Mouse (Mus musculus) embryonic facial prominence, embryonic 12.5 days (tissue): ENCODE results near the gene Pnpla1. TPM values are rescaled to one million over a fixed set of nuclear protein-coding genes. Genes with fewer than 3 reads are reported as not detected.

Source experiments
- ATAC-seq: fragments of 200-750 bp; cut with Nextera tagmentation; 2 replicates; pipeline ENCODE4 v1.8.0; 2017; ENCODE audit not compliant: insufficient number of reproducible peaks, insufficient read depth, low FRiP score, low TSS enrichment
- H3K27ac ChIP-seq: fragments of 300-500 bp; sonication (generic); 2 replicates; pipeline ENCODE4 v1.5.1; 2016; ENCODE audit warnings: mild to moderate bottlenecking
- H3K27me3 ChIP-seq: fragments of 300-500 bp; sonication (generic); 2 replicates; pipeline ENCODE4 v1.6.1; 2016; ENCODE audit warnings: mild to moderate bottlenecking, moderate library complexity
- H3K36me3 ChIP-seq: fragments of 300-500 bp; sonication (generic); 2 replicates; pipeline ENCODE4 v1.6.1; 2016; ENCODE audit warnings: mild to moderate bottlenecking
- H3K4me1 ChIP-seq: fragments of 300-500 bp; sonication (generic); 2 replicates; pipeline ENCODE4 v1.6.1; 2016
- H3K4me2 ChIP-seq: fragments of 300-500 bp; sonication (generic); replicated peaks from 2 replicates; pipeline ENCODE4 v1.6.1; 2016; ENCODE audit warnings: mild to moderate bottlenecking, moderate library complexity
- H3K4me3 ChIP-seq: fragments of 300-500 bp; sonication (generic); 2 replicates; pipeline ENCODE4 v1.5.1; 2016; ENCODE audit warnings: mild to moderate bottlenecking
- H3K9ac ChIP-seq: fragments of 300-500 bp; sonication (generic); 2 replicates; pipeline ENCODE4 v1.6.1; 2016; ENCODE audit warnings: mild to moderate bottlenecking, moderate library complexity
- H3K9me3 ChIP-seq: fragments of 300-500 bp; sonication (generic); 2 replicates; pipeline ENCODE4 v1.6.1; 2016; ENCODE audit warnings: mild to moderate bottlenecking, moderate library complexity
- WGBS: fragments of 180-500 bp; shearing (Covaris S2); methylation state at CpG from one replicate; pipeline ENCODE4 v1.1.7; 2016; 5-methylcytosine and 5-hydroxymethylcytosine counted together
- polyA plus RNA-seq: library from polyadenylated mRNA; unstranded; fragments of >200 nt; fragmentation: Nextera tagmentation; extraction: Ambion mirVana; gene quantifications from 2 replicates; pipeline ENCODE4 v1.2.1, GENCODE M21; 2016

Pnpla1 gene
- polyA plus RNA-seq, 1 experiment from 2014 or later: 0.06 TPM

DNA sequence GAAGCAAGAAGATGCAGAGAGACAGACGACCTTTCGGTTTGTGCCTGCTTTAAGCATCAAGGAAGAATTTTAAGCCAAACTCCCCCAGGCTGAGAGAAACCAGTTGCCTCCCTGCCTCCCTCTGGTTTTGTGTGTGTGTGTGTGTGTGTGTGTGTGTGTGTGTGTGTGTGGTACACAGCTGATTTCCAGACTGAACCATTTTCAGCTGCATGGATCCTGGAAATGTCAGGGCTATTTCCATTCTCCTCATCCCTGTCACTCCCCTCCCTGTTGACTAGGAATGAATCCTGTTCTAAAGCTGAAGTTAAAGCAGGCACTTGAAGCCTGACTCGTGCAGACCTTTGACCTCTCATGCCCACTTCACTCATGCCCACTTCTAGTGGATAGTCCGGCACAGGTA lies 16.0 kb downstream of the Pnpla1 start:
- H3K9ac ChIP-seq: no peak overlapping the region
- H3K27me3 ChIP-seq: no peaks in the 10 kb centered on the region
- H3K27ac ChIP-seq: no peak overlapping the region
- ATAC-seq: no peak
- H3K9me3 ChIP-seq: no peaks in the 10 kb centered on the region
- WGBS: 75% methylated on average over 4 of the region's 4 CpGs
- no peak overlapping the region for H3K4me3 ChIP-seq
- H3K36me3 ChIP-seq: no peaks in the 10 kb centered on the region
- no peak overlapping the region for H3K4me2 ChIP-seq
- no peaks in the 10 kb centered on the region; the same call in 1 of the 2 replicates for H3K4me1 ChIP-seq

DNA sequence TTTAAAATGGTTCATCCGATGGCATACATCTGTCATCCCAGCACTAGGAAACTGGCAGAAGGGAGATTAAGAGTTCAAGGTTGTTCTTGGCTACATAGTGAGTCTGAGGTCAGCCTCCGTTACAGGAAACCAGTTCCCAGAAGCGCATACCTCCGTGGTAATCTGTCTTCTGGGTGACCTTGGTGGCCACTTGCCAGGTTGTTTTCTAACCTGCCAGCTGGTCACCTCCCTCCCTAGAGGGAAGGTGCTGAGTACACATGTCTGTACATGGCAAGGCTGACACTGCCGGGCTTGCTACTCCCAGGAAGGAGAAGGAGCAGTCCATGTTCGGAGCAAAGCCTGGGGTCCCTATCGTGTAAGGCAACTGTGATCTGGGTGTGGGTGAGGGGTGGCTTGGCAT lies 16.6 kb downstream of the Pnpla1 start:
- H3K27me3 ChIP-seq: no peaks in the 10 kb centered on the region
- no peaks in the 10 kb centered on the region; the same call in 1 of the 2 replicates for H3K4me1 ChIP-seq
- no peaks in the 10 kb centered on the region for H3K36me3 ChIP-seq
- no peak overlapping the region for H3K4me2 ChIP-seq
- 76% methylated on average over 7 of the region's 7 CpGs for WGBS
- ATAC-seq: no peak
- no peak overlapping the region for H3K9ac ChIP-seq
- H3K4me3 ChIP-seq: no peak overlapping the region
- no peak overlapping the region for H3K27ac ChIP-seq
- H3K9me3 ChIP-seq: no peaks in the 10 kb centered on the region

DNA sequence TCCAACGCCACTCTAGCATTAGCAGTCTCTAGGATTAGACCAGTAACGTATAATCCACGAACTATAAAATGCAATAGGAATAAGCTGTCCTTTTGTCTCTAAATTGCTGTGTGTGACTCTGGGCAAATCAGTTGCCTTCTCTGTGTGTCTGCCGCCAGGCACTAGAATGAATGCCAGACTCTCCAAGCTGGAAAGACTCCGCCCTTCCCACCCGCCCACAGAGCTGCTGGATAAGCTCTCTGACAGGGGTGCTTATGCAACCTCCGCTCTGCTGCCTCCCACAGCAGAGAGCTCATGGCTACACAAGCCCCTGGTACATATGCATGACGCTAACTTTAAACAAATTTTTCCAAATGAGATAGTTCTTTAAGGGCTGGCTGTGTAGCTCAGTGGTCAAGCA lies 17.1 kb downstream of the Pnpla1 start:
- Histone ChIP-seq H3K9ac (no peak overlapping the region), H3K4me3 (no peak overlapping the region), H3K27ac (no peak overlapping the region), H3K27me3 (0 out of 2 replicates have a peak, but pooled peaks cover 2% of the 10 kb centered on the region), H3K36me3 (no peaks in the 10 kb centered on the region), H3K9me3 (no peaks in the 10 kb centered on the region), H3K4me2 (no peak overlapping the region), H3K4me1 (no peaks in the 10 kb centered on the region; the same call in 1 of the 2 replicates)
- 45% methylated on average over 8 of the region's 8 CpGs for WGBS
- ATAC-seq: 0 out of 2 replicates have a peak, but pooled peaks have one; percentile 26

DNA sequence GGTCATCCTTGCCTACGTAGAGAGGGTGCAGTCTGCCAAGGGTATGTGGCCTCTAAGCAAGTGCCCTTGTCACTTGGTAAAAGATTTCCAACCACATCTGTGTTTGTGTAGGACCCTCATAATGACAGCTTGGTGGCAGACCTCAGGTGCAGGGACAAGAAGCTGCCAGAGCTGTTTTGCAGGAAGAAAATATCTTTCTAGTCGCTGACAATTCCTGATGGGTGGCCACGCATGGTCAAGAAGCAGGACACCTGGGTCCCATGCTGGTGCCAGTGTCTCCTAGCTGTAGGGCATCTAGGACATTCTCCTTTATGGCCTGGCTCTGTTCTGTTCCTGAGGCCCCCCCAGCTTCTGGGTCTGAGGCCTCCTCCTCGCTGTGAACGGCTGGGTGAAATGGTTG lies 18.1 kb downstream of the Pnpla1 start:
- no peaks in the 10 kb centered on the region for H3K36me3 ChIP-seq
- H3K9ac ChIP-seq: no peak overlapping the region
- H3K27me3 ChIP-seq: peaks cover 6% of the 10 kb centered on the region; the same call in 1 of the 2 replicates
- H3K9me3 ChIP-seq: no peaks in the 10 kb centered on the region
- WGBS: 62% methylated on average over 5 of the region's 5 CpGs
- no peak for ATAC-seq
- no peak overlapping the region for H3K4me3 ChIP-seq
- H3K27ac ChIP-seq: no peak overlapping the region
- no peaks in the 10 kb centered on the region; the same call in 1 of the 2 replicates for H3K4me1 ChIP-seq
- no peak overlapping the region for H3K4me2 ChIP-seq

DNA sequence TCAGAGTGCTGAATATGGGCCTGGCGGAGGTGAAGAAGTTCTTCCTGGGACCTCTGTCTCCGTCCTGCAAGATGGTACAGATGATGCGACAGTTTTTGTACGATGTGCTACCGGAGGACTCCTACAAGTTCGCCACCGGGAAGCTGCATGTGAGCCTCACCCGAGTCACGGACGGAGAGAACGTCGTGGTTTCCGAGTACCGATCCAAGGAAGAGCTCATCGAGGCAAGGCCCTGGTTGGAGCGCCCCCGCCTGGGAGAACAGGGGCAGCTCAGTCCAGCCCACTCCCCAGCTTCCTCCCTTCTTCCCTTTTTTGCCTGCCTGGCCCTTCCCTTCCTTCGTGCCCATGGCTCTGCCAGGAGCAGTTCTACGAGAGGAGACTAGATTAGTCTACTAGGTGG lies 18.6 kb downstream of the Pnpla1 start:
- 0 out of 2 replicates have a peak overlapping the region, but pooled peaks have one; percentile 19 for H3K4me2 ChIP-seq
- H3K27me3 ChIP-seq: peaks cover 10% of the 10 kb centered on the region; the same call in 1 of the 2 replicates
- ATAC-seq: no peak
- H3K9ac ChIP-seq: no peak overlapping the region
- H3K36me3 ChIP-seq: no peaks in the 10 kb centered on the region
- 14% methylated on average over 19 of the region's 19 CpGs for WGBS
- H3K4me3 ChIP-seq: no peak overlapping the region
- H3K27ac ChIP-seq: no peak overlapping the region
- H3K4me1 ChIP-seq: no peaks in the 10 kb centered on the region; the same call in 1 of the 2 replicates
- H3K9me3 ChIP-seq: no peaks in the 10 kb centered on the region

DNA sequence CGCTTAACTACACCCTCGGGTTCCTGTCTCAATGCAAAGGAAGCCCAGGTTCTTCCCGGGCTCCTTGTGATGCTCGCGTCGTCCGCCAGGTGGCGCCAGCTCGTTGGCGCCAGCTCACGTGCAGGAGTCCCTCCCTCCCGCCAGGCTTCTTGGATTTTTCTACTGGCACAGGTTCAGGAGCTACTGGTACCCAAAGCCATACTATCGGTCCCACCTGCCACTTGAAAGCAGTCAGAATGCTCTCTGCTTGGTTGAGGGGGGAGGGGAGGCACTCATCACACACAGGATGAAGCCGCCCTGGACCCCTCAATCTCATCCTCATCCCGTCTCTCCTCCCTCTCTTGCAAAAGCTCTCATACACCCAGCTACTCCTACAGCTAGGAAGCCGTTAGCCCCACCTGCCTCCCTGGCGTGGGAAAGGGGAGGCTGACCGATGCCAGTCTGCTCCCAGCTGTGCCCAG lies 21.8 kb downstream of the Pnpla1 start:
- ATAC-seq: 0 out of 2 replicates have a peak, but pooled peaks have one; percentile 35
- H3K27ac ChIP-seq: no peak overlapping the region
- 6% methylated on average over 18 of the region's 18 CpGs for WGBS
- no peak overlapping the region for H3K9ac ChIP-seq
- no peaks in the 10 kb centered on the region for H3K9me3 ChIP-seq
- H3K4me2 ChIP-seq: 0 out of 2 replicates have a peak overlapping the region, but pooled peaks have one; percentile 17
- H3K36me3 ChIP-seq: no peaks in the 10 kb centered on the region
- H3K27me3 ChIP-seq: peaks cover 10% of the 10 kb centered on the region; the same call in 1 of the 2 replicates
- H3K4me3 ChIP-seq: no peak overlapping the region
- H3K4me1 ChIP-seq: no peaks in the 10 kb centered on the region; the same call in 1 of the 2 replicates

DNA sequence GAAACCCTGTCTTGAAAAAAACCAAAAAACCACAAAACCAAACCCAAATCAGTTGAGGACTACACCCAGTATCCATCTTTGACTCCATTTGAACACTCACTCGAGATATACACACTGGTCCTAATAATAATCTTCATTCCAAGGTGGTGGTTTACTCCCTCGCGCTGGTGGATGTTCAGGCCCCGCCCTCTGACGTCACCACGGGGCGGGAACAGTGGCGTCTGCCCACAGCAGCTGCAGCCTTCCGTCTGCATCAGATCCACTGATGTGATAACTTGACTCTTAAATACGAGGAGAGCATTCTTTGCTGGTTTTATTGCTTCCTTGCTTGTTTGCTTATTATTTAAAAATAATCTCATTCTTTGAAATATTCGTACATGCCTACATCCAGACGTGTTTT lies 24.1 kb downstream of the Pnpla1 start:
- Histone ChIP-seq H3K4me2 (no peak overlapping the region), H3K9ac (no peak overlapping the region), H3K4me3 (no peak overlapping the region), H3K27ac (no peak overlapping the region), H3K4me1 (no peaks in the 10 kb centered on the region), H3K27me3 (peaks cover 10% of the 10 kb centered on the region; the same call in 1 of the 2 replicates), H3K9me3 (no peaks in the 10 kb centered on the region), H3K36me3 (no peaks in the 10 kb centered on the region)
- WGBS: 6% methylated on average over 12 of the region's 12 CpGs
- ATAC-seq: no peak

DNA sequence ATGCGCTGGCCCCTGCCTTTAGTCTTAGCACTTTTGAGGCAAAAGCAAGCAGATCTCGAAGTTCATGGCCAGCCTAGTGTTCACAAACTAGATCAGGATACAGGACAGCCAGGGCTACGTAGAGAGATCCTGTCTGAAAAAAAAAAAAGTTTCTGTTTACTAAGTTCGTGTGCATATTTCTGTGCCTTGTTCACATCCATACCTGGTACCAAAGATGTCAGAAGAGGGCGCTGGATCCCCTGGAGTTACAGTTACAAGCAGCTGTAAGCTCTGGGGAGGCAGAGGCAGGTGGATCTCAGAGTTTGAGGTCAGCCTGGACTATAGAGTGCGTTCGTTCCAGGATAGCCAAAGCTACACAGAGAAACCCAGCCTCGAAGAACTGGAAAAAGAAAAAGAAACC lies 24.6 kb downstream of the Pnpla1 start:
- Histone ChIP-seq H3K9ac (no peak overlapping the region), H3K4me2 (no peak overlapping the region), H3K27me3 (peaks cover 10% of the 10 kb centered on the region; the same call in 1 of the 2 replicates), H3K36me3 (no peaks in the 10 kb centered on the region), H3K4me3 (no peak overlapping the region), H3K27ac (no peak overlapping the region), H3K9me3 (no peaks in the 10 kb centered on the region), H3K4me1 (no peaks in the 10 kb centered on the region)
- ATAC-seq: no peak
- WGBS: 53% methylated on average over 8 of the region's 8 CpGs

DNA sequence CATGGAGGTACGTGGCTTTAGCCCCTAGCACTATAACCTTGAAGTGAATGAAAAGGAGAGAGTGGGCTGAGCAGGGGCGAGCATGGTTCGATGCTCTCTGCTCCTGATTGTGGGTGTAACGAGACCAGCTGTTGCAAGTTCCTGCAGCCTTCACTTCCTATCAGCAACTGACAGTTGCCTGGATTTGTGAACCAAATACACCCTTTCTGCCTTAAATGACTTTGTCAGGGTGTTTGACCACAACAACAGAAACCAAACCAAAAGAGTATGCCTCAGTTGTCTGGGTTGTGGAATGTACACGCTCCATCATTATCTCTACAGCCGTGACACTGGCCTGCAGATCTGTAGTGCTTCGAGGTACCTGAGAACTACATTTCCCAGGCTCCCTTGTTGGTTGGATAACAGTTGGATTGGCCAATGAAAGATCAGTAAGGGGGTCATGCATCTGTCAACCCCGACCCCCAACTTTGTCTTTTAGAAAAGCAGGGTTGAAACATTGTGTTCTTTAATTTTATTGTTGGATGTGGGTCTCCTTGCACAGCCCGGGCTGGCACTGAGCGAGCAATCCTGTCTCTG lies 25.8 kb downstream of the Pnpla1 start:
- H3K36me3 ChIP-seq: no peaks in the 10 kb centered on the region
- H3K4me2 ChIP-seq: no peak overlapping the region
- H3K27ac ChIP-seq: no peak overlapping the region
- peaks cover 10% of the 10 kb centered on the region; the same call in 1 of the 2 replicates for H3K27me3 ChIP-seq
- 68% methylated on average over 10 of the region's 10 CpGs for WGBS
- H3K9ac ChIP-seq: no peak overlapping the region
- ATAC-seq: no peak
- H3K4me3 ChIP-seq: no peak overlapping the region
- H3K9me3 ChIP-seq: no peaks in the 10 kb centered on the region; the same call in 1 of the 2 replicates
- H3K4me1 ChIP-seq: no peaks in the 10 kb centered on the region

DNA sequence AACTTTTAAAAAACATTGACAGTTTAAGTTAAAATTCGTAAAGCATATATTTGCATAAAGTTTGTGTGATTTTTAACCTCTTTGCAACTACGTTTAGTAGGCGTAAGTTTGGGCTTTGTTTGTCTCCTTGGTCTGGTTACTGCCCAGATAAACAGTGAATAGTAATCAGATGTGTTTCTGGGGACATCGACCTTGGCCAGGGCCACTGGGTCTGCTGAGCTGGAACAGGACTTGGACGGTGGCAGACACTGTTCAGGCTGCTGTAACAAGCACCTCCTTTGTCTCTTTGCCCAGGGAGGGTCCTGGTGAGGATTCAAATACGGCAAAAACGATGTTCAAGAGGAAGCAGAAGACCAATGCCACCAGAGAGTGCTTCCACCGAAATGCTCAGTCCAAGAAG lies 27.0 kb downstream of the Pnpla1 start:
- no peaks in the 10 kb centered on the region for H3K36me3 ChIP-seq
- H3K9me3 ChIP-seq: no peaks in the 10 kb centered on the region; the same call in 1 of the 2 replicates
- no peak overlapping the region for H3K4me2 ChIP-seq
- H3K27me3 ChIP-seq: peaks cover 8% of the 10 kb centered on the region; the same call in 1 of the 2 replicates
- no peak overlapping the region for H3K27ac ChIP-seq
- no peak overlapping the region for H3K4me3 ChIP-seq
- ATAC-seq: no peak
- no peak overlapping the region for H3K9ac ChIP-seq
- 81% methylated on average over 8 of the region's 8 CpGs for WGBS
- no peaks in the 10 kb centered on the region for H3K4me1 ChIP-seq

DNA sequence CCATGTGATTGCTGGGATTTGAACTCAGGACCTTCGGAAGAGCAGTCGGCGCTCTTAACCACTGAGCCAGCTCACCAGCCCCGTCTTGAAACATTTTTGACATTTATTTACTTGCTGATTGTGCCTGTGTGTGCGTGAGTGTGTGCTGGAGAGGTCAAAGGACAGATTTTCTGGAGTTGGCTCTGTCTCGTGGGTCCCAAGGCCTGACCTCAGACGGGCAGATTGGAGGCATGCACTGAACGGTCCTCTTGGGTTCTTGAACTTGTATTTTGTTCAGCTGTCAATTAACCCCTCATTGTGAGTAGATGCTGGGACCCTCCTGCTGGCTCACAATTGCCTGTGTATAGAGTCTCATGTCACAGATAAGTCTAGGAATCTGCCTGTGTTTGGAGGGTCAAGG lies 28.1 kb downstream of the Pnpla1 start:
- Histone ChIP-seq H3K36me3 (no peaks in the 10 kb centered on the region), H3K4me3 (no peak overlapping the region), H3K4me2 (no peak overlapping the region), H3K4me1 (no peaks in the 10 kb centered on the region), H3K27ac (no peak overlapping the region), H3K27me3 (peaks cover 4% of the 10 kb centered on the region; the same call in 1 of the 2 replicates), H3K9me3 (no peaks in the 10 kb centered on the region; the same call in 1 of the 2 replicates), H3K9ac (no peak overlapping the region)
- no peak for ATAC-seq
- WGBS: 77% methylated on average over 8 of the region's 8 CpGs

DNA sequence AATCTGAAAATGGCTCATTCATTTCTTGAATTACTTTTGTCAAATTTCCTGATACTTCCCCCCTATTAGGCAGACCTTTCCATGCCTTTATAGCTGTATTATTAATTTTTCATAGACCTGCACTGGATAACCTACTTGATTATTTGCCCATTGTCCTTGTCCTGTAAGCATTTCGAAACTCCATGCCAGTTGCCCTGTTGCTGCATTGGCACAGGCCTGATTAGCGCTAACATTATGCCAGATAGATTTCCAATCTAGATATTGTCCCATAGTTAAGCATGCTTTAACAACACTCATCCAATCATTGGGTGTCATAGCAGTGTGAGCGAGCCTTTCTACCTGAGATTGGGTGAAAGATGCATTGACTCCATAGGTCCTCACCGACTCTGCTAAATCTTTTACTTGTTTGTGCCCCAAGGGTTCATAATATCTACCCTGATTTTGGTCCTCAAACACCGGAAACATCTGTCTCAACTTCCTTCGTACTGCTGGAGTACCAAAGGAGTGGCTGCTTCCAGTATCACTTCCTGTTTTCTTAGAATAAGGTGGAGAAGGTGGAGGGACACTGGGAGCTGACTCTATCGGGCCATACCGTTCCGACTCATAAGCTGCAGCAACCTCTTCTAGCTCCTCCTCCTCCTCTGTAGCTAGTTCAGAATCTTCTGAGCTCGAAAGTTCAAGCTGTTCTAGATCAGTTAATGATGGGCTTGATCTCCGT lies 36.0 kb downstream of the Pnpla1 start:
- Histone ChIP-seq H3K27me3 (no peaks in the 10 kb centered on the region), H3K9ac (no peak overlapping the region), H3K4me3 (no peak overlapping the region), H3K27ac (no peak overlapping the region), H3K36me3 (no peaks in the 10 kb centered on the region), H3K9me3 (no peaks in the 10 kb centered on the region), H3K4me1 (0 out of 2 replicates have a peak, but pooled peaks cover 3% of the 10 kb centered on the region), H3K4me2 (no peak overlapping the region)
- 81% methylated on average over 11 of the region's 11 CpGs for WGBS
- no peak for ATAC-seq
